Mouse (Mus musculus): Measurements from ENCODE around the gene Rnf180.
A peak's percentile ranks its signal among the peaks of the same experiment; 100 is the strongest.
"Not testable (repeated sequence)": the region's sequence is repeated elsewhere in the genome, so short reads cannot be mapped to it uniquely, and the experiment has no call there.

The Rnf180 gene

GRCm38 (mm10) chr13:105294715-105295114, at the start of gene Rnf180:
Rnf180 (minus strand) TSS chr13:105294815.
- no peak for DNase-seq

DNA sequence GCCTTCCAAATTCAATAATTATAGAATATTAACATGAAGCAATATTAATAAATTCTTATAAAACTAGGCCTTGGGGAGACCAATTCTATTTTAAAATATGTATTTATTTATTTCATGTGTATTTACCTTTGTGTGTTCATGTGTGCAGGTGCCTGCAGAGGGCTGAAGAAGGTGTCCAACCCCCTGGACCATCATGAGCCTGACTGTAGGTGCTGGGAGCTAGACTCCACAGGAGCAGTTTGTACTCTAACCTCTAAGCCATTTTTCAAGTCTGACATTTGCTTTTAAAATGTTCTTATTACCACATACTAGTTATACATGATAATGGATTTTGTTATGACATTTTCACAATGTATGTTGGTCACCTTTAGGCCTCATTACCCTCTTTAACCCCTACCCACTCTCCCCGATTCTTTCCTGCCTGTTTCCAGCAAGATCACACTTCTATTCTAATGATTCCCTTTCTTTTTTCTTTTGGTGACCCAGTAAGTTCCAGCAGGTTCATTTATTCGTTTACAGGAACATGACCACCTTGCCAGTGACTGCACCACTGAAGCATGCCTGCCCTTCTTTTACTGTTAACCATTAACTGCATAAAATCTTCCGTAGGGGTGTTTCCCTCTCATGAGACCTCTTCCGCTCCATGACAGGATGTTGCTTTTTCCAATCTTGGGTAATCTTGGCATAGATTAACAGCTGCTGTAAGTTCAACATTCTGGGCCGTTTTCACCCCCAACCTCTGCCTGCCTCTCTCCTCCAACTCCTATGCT, 36.8 kb upstream of the Rnf180 start:
- DNase-seq = peak; percentile 10

- no peak for DNase-seq
Observed at GRCm38 (mm10) chr13:105326946-105327345, 32.3 kb upstream of the Rnf180 start.

GRCm38 (mm10) chr13:105316926-105317325, 22.3 kb upstream of the Rnf180 start:
- no peak for DNase-seq

DNA sequence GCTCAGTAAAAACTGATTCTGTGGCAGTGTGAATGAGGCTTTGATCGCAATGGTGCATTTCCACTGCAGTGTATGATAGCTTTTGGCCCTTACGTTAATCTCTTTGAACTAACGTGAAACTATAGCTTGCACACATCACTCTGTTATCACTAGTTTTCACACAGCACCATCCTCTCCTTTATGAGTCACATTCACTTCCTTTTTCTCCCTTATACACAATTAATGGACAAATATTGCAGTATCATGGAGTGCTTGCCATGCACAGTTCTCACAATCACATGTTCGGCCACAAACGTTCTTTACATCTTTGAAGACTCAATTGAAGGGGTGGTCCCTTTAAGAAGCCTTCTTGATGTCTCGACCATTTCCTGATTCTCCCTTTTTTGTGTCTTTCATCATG, 21.4 kb upstream of the Rnf180 start:
- DNase-seq = no peak

DNA sequence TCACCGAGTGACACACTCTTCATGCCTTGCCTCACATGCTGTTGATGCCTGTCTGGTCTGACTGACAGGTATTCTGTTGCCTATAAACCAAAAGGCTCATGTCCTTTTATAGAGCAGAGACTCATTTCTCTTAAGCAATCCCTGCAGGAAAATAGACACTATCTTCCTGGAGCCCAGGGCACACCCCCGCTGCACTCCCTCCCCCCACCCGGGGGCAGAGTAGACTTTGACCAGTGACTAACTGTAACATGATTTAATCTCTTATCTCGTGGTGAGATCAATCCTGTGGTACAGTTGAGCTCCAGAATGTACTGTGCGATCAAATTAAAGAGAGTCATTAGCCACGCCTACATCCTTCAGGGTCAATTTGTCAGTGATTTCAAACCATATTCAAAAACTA, 18.1 kb upstream of the Rnf180 start:
- no peak for DNase-seq

- DNase-seq = not testable (repeated sequence)
Observed at GRCm38 (mm10) chr13:105310562-105310961, 15.9 kb upstream of the Rnf180 start.

GRCm38 (mm10) chr13:105305513-105305912, 10.9 kb upstream of the Rnf180 start:
- DNase-seq = no peak

DNA sequence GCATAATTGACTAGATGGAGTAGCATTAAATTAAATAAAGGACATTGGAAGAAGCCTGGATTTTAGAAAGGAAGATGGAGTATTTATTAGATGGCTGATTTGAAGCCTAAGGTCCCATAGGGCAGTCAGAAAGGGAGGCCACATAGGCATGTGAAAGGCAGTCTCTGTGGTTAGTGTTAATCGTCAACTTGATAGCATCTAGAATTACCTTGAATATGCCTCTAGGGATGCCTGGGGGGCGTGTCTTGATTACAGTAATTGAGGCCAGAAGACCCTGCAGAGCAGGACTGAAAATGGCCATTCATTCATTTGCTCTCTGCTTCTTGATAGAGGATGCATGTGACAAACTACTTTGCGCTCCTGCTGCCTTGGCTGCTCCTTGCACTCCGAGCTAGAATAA, 9.4 kb upstream of the Rnf180 start:
- DNase-seq = no peak

DNA sequence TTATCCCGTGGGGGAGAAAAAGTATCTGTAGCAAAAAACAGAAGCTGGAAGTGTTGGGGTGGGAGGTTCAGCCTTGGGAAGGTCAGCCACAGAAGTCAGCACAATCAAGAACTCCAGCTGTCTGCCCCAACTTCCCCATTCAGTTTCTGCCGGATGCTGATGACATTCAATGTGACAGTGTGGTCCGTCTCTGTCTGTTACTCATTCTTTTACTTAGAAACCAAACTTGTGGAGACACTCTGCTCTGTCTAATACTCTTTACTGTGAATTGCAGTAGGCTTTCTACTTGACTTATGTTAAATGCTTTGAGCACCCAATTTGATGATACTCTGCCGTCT, 5.4 kb upstream of the Rnf180 start:
- no peak for DNase-seq

- DNase-seq = no peak
Observed at GRCm38 (mm10) chr13:105299162-105300008, 4.8 kb upstream of the Rnf180 start.

GRCm38 (mm10) chr13:105293781-105294667, 591 bp downstream of the Rnf180 start:
- DNase-seq = peak; percentile 62

DNA sequence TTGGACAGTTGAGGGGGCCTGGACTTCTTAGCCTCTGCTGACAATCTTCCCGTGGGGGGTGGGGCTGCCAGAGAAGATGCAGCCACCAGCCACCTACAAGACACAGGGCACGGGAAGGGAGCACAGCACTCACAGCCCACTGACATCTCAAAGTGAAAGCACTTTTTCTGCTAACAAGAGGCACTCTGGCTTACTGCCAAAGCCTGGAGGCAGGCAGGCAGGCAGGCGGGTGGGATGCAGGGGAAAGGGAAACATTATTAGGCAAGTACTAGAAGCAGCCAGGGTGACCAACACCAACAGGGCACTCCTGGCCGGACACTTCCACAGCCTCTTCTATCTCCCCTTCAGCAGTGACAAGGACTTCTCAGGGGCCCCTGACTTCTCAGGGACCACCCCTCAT, 2.8 kb downstream of the Rnf180 start:
- peak; percentile 56 for DNase-seq

DNA sequence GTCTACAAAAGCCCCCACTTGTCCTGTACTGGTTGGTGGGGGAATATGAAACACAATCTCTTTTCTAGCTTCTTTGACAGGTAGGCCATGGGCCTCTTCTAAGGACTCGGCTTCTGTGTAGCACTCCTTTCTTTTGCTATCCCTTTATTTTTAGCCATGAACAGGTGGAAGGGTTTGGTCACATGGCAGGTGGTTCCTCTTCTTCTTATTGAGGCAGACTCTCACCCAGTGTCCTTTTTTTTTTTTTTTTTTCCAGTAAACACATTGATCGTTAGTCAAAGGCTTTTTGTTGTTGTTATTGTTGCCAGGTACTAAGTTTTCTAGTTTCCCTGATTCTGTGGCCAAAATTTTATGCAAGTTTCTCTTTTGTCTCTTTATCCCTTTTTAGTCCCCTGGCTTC, 4.0 kb downstream of the Rnf180 start:
- no peak for DNase-seq

- no peak for DNase-seq
Observed at GRCm38 (mm10) chr13:105290021-105290420, 4.6 kb downstream of the Rnf180 start.

GRCm38 (mm10) chr13:105279397-105280018, 15.1 kb downstream of the Rnf180 start:
- DNase-seq = no peak

- no peak for DNase-seq
Observed at GRCm38 (mm10) chr13:105270394-105271094, 24.1 kb downstream of the Rnf180 start.

DNA sequence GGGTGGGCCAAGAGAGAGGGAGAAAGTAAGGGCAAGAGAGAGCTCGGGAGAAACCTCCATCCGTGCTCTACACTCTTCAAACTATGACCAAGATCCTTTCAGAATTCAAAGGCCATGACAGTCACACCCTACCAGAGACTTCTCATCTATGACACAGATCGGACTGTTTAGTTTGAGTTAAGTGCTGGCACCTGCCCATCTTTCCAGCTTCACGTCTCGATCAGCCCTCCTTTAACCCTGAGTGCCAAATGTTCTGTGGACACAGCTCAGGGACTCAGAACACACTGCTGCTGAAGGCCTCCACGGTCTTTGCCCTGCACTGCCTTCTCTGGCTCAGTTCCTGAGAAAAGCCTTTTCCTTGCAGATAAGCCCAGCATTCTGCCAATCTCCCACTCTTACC, 27.2 kb downstream of the Rnf180 start:
- no peak for DNase-seq

DNA sequence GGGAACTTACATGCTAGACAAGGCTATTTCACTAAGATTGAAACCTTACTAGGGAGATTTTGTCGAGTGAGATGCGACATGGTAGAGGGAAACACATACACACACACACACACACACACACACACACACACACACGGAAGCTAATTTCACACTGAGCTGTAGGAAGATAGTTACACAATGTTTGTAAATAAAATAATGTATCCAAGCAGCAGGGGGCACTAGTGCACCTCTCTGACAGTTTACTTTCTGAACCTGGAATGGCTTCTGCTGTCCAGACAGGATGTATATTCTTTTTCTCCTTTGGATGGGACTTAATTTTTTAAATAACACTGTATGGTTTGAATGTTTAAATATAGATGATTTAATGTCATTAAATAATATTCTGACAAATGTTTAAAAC, 27.9 kb downstream of the Rnf180 start:
- peak; percentile 57 for DNase-seq

GRCm38 (mm10) chr13:105256757-105257433, 37.7 kb downstream of the Rnf180 start:
- DNase-seq = no peak

- DNase-seq = no peak
Observed at GRCm38 (mm10) chr13:105250767-105251166, 43.8 kb downstream of the Rnf180 start.

Data from kidney, postnatal 14 days (tissue).